Mouse (Mus musculus): ENCODE data around the gene Hsp90aa1. TPM values are rescaled to one million over a fixed set of nuclear protein-coding genes. Genes with fewer than 3 reads are reported as not detected.

Hsp90aa1 gene
- polyA plus RNA-seq, 1 experiment = 808 TPM

- TF ChIP-seq CTCF (IDR thresholded peaks at IDR 0.05; ENCODE audit: control insufficient read depth, insufficient read depth, low read length) (no peak), POLR2A (IDR thresholded peaks at IDR 0.05; ENCODE audit: borderline replicate concordance, control insufficient read depth, low read depth, low read length) (no peak)
- 42% methylated on average over 9 of the region's 9 CpGs for WGBS
- Histone ChIP-seq H3K4me3 (replicated peaks; ENCODE audit: control insufficient read depth, low read depth, low read length) (no peak within 1 kb of the TSS), H3K27ac (ENCODE audit: control insufficient read depth, insufficient read depth, low read depth, low read length, poor library complexity) (no peak within 1 kb of the TSS), H3K4me1 (ENCODE audit: control insufficient read depth, insufficient read depth, low read length) (no peaks in the 10 kb centered on the region; the same call in 1 of the 2 replicates)
Observed at GRCm38 (mm10) chr12:110682561-110683299, 19.8 kb downstream of the Hsp90aa1 start, which contains the start of gene 1700001K19Rik. Gene 1700001K19Rik, minus strand, starts transcription at chr12:110682619.

GRCm38 (mm10) chr12:110681878-110682277 is 20.6 kb downstream of the Hsp90aa1 start:
- Histone ChIP-seq H3K4me3 (replicated peaks; ENCODE audit: control insufficient read depth, low read depth, low read length) (no peak overlapping the region), H3K4me1 (ENCODE audit: control insufficient read depth, insufficient read depth, low read length) (no peaks in the 10 kb centered on the region; the same call in 1 of the 2 replicates), H3K27ac (ENCODE audit: control insufficient read depth, insufficient read depth, low read depth, low read length, poor library complexity) (no peak overlapping the region)
- 23% methylated on average over 3 of the region's 3 CpGs for WGBS
- TF ChIP-seq POLR2A (IDR thresholded peaks at IDR 0.05; ENCODE audit: borderline replicate concordance, control insufficient read depth, low read depth, low read length) (no peak), CTCF (IDR thresholded peaks at IDR 0.05; ENCODE audit: control insufficient read depth, insufficient read depth, low read length) (no peak)

GRCm38 (mm10) chr12:110681191-110681590 is 21.3 kb downstream of the Hsp90aa1 start:
- WGBS = 63% methylated on average over 7 of the region's 7 CpGs
- TF ChIP-seq POLR2A (IDR thresholded peaks at IDR 0.05; ENCODE audit: borderline replicate concordance, control insufficient read depth, low read depth, low read length) (no peak), CTCF (IDR thresholded peaks at IDR 0.05; ENCODE audit: control insufficient read depth, insufficient read depth, low read length) (no peak)
- no peaks in the 10 kb centered on the region for H3K4me1 ChIP-seq (ENCODE audit: control insufficient read depth, insufficient read depth, low read length)
- no peak overlapping the region for H3K27ac ChIP-seq (ENCODE audit: control insufficient read depth, insufficient read depth, low read depth, low read length, poor library complexity)
- H3K4me3 ChIP-seq (replicated peaks; ENCODE audit: control insufficient read depth, low read depth, low read length) = no peak overlapping the region

- Histone ChIP-seq H3K4me3 (replicated peaks; ENCODE audit: control insufficient read depth, low read depth, low read length) (no peak overlapping the region), H3K4me1 (ENCODE audit: control insufficient read depth, insufficient read depth, low read length) (no peaks in the 10 kb centered on the region), H3K27ac (ENCODE audit: control insufficient read depth, insufficient read depth, low read depth, low read length, poor library complexity) (no peak overlapping the region)
- 52% methylated on average over 5 of the region's 5 CpGs for whole genome bisulfite sequencing
- peak; percentile 24; the same call in 1 of the 2 replicates for TF ChIP-seq CTCF (IDR thresholded peaks at IDR 0.05; ENCODE audit: control insufficient read depth, insufficient read depth, low read length)
- no peak for TF ChIP-seq POLR2A (IDR thresholded peaks at IDR 0.05; ENCODE audit: borderline replicate concordance, control insufficient read depth, low read depth, low read length)
Observed at GRCm38 (mm10) chr12:110674243-110674642, 28.3 kb downstream of the Hsp90aa1 start.

GRCm38 (mm10) chr12:110667466-110668077 is 35.0 kb downstream of the Hsp90aa1 start:
- WGBS = 81% methylated on average over 13 of the region's 13 CpGs
- Histone ChIP-seq H3K4me3 (replicated peaks; ENCODE audit: control insufficient read depth, low read depth, low read length) (no peak overlapping the region), H3K4me1 (ENCODE audit: control insufficient read depth, insufficient read depth, low read length) (no peaks in the 10 kb centered on the region), H3K27ac (ENCODE audit: control insufficient read depth, insufficient read depth, low read depth, low read length, poor library complexity) (no peak overlapping the region)
- TF ChIP-seq CTCF (IDR thresholded peaks at IDR 0.05; ENCODE audit: control insufficient read depth, insufficient read depth, low read length) = no peak
- no peak for TF ChIP-seq POLR2A (IDR thresholded peaks at IDR 0.05; ENCODE audit: borderline replicate concordance, control insufficient read depth, low read depth, low read length)

- Histone ChIP-seq H3K4me3 (replicated peaks; ENCODE audit: control insufficient read depth, low read depth, low read length) (no peak overlapping the region), H3K4me1 (ENCODE audit: control insufficient read depth, insufficient read depth, low read length) (no peaks in the 10 kb centered on the region), H3K27ac (ENCODE audit: control insufficient read depth, insufficient read depth, low read depth, low read length, poor library complexity) (no peak overlapping the region)
- 94% methylated on average over 14 of the region's 14 CpGs for WGBS
- TF ChIP-seq POLR2A (IDR thresholded peaks at IDR 0.05; ENCODE audit: borderline replicate concordance, control insufficient read depth, low read depth, low read length) (no peak), CTCF (IDR thresholded peaks at IDR 0.05; ENCODE audit: control insufficient read depth, insufficient read depth, low read length) (no peak)
Observed at GRCm38 (mm10) chr12:110661746-110662145, 40.8 kb downstream of the Hsp90aa1 start.

- no peak for TF ChIP-seq POLR2A (IDR thresholded peaks at IDR 0.05; ENCODE audit: borderline replicate concordance, control insufficient read depth, low read depth, low read length)
- TF ChIP-seq CTCF (IDR thresholded peaks at IDR 0.05; ENCODE audit: control insufficient read depth, insufficient read depth, low read length) = no peak
- WGBS = 96% methylated on average over 17 of the region's 17 CpGs
Observed at GRCm38 (mm10) chr12:110651464-110651863, 51.1 kb downstream of the Hsp90aa1 start.

GRCm38 (mm10) chr12:110650241-110650641 is 52.3 kb downstream of the Hsp90aa1 start:
- no peak overlapping the region for H3K4me3 ChIP-seq (replicated peaks; ENCODE audit: control insufficient read depth, low read depth, low read length)
- TF ChIP-seq POLR2A (IDR thresholded peaks at IDR 0.05; ENCODE audit: borderline replicate concordance, control insufficient read depth, low read depth, low read length) (no peak), CTCF (IDR thresholded peaks at IDR 0.05; ENCODE audit: control insufficient read depth, insufficient read depth, low read length) (no peak)
- no peak overlapping the region for H3K27ac ChIP-seq (ENCODE audit: control insufficient read depth, insufficient read depth, low read depth, low read length, poor library complexity)
- no peaks in the 10 kb centered on the region for H3K4me1 ChIP-seq (ENCODE audit: control insufficient read depth, insufficient read depth, low read length)
- 87% methylated on average over 8 of the region's 8 CpGs for WGBS

More at GRCm38 (mm10) chr12:110651464-110651863, 51.1 kb downstream of the Hsp90aa1 start:
- no peaks in the 10 kb centered on the region for H3K4me1 ChIP-seq (ENCODE audit: control insufficient read depth, insufficient read depth, low read length)
- H3K27ac ChIP-seq (ENCODE audit: control insufficient read depth, insufficient read depth, low read depth, low read length, poor library complexity) = no peak overlapping the region
- H3K4me3 ChIP-seq (replicated peaks; ENCODE audit: control insufficient read depth, low read depth, low read length) = no peak overlapping the region

Other genes starting within 250 kb of the Hsp90aa1 start
- gene Dync1h1, start 101.3 kb downstream of the Hsp90aa1 start, polyA plus RNA-seq (2011; ENCODE audit: insufficient read depth, insufficient read length, low replicate concordance, missing spikeins) = 18.8 and 39.1 TPM in 2 replicates
- not detected in 2 replicates for gene 1700001K19Rik, start 20.1 kb downstream of the Hsp90aa1 start, polyA plus RNA-seq (2011; ENCODE audit: insufficient read depth, insufficient read length, low replicate concordance, missing spikeins)
- 7.8 and 16.6 TPM in 2 replicates for gene Wdr20, start 35.2 kb upstream of the Hsp90aa1 start, polyA plus RNA-seq (2011; ENCODE audit: insufficient read depth, insufficient read length, low replicate concordance, missing spikeins)
- gene Mok, start 138.2 kb upstream of the Hsp90aa1 start, polyA plus RNA-seq (2011; ENCODE audit: insufficient read depth, insufficient read length, low replicate concordance, missing spikeins) = not detected in 2 replicates
- 2.1 and 6.7 TPM in 2 replicates for gene Zfp839, start 147.5 kb upstream of the Hsp90aa1 start, polyA plus RNA-seq (2011; ENCODE audit: insufficient read depth, insufficient read length, low replicate concordance, missing spikeins)
- gene Cinp, start 186.4 kb upstream of the Hsp90aa1 start, polyA plus RNA-seq (2011; ENCODE audit: insufficient read depth, insufficient read length, low replicate concordance, missing spikeins) = 30.1 and 37.1 TPM in 2 replicates
- 3.6 and 6.1 TPM in 2 replicates for gene Tecpr2, start 186.5 kb upstream of the Hsp90aa1 start, polyA plus RNA-seq (2011; ENCODE audit: insufficient read depth, insufficient read length, low replicate concordance, missing spikeins)

Data from bone marrow, adult 2 months (tissue).